Mouse (Mus musculus) neural tube, embryonic 10.5 days (tissue): ENCODE measurements at regions not wholly inside any gene's neighbourhood (a gene's known extent, or its start where the extent isn't known, plus 50 kb on each side); places are given as distances from the start of the nearest gene placed in this dataset.
"Not testable (repeated sequence)": the region's sequence is repeated elsewhere in the genome, so short reads cannot be mapped to it uniquely, and the experiment has no call there.

Experiments used
- DNase-seq: peaks from one replicate; pipeline ENCODE4 v3.0.0-alpha.2; 2017; ENCODE audit warnings: low spot score; ENCODE audit errors: extremely low spot score

GRCm38 (mm10) chr10:19491513-19492380 is 100.0 kb upstream of the Ifngr1 start:
- DNase-seq: peak; percentile 49

- DNase-seq: no peak
Observed at GRCm38 (mm10) chr10:19494461-19495105, 97.2 kb upstream of the Ifngr1 start.

DNA sequence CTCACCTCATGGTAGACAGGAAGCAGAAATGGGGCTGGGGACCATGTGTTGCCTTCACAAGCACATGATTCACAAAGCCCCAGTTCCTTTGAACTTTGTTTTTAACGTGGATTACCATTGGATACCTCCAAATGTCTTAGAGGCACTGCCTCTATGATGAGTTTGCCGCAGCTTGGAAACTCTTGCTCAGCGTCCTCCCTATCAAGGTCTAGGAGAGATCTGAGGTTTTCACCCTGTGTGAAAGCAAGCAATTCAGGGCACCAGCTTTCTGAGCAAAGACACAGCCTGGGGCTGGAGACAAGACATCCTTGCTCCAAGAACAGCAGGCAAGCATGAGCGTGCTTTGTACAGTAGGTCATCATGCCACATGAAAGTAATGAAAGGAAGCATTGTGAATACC is 93.6 kb upstream of the Ifngr1 start:
- DNase-seq: no peak

- no peak for DNase-seq
Observed at GRCm38 (mm10) chr10:19502874-19503273, 88.9 kb upstream of the Ifngr1 start.

GRCm38 (mm10) chr10:19503846-19504765 is 87.6 kb upstream of the Ifngr1 start:
- DNase-seq: no peak

DNA sequence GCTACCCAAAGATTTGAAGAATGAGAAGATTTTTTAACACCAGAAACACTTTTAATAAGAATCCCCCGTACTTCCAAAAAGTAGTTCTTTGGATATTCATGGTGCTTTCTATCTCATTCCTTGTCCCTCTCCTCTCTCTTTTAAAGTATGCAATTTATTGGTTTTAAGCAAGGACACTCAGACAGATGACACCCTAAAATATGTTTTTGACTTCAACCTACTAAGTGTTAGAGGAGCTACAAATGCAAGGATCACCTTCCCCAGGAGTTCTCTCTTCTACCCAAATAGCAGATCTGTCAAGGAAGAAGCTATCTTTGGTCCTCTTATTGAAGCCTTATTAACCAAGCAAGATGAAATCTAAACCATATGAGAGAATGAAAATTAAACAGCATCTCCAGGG is 86.6 kb upstream of the Ifngr1 start:
- DNase-seq: no peak

DNA sequence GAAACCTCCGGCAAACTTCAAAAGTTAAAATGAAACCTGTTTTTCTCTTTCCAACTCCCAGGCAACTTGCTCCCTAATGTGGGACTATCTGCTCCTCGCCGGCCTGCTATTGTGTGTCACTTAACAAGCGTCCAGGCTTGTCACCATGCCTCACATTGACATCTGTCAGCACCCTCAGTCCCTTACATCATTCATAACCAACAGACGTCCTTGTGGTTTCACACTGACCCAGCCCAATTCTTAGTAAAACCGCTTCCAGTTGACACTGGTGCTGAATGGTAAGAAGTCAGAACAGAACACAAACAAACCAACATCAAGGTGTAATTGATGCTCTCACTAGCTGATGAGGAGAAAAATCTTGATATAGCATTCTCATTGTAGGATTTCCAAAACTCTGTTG is 85.8 kb upstream of the Ifngr1 start:
- no peak for DNase-seq

DNA sequence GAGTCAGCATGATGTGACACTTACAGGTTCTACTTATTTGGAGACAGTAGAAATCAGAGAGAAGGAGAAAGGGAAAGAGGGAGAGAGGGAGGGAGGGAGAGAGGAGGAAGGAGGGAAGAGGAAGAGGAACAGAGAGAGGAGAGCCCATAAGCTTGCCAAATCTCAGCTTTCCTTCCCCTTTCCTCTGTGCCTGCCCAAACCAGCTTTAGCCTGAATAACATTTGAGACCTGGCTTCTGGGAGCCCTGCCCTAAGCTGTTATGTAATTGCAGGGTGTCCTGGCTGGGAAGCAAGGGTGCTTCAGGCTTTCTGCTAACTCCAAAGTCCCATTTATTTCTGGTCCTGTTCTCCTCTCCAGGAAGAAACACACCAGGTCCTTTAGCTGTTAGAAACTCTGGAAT is 85.3 kb upstream of the Ifngr1 start:
- no peak for DNase-seq

- no peak for DNase-seq
Observed at GRCm38 (mm10) chr10:19508221-19508745, 83.5 kb upstream of the Ifngr1 start.

GRCm38 (mm10) chr10:19510047-19510446 is 81.7 kb upstream of the Ifngr1 start:
- DNase-seq: no peak

- not testable (repeated sequence) for DNase-seq
Observed at GRCm38 (mm10) chr10:19514366-19514765, 77.4 kb upstream of the Ifngr1 start.

DNA sequence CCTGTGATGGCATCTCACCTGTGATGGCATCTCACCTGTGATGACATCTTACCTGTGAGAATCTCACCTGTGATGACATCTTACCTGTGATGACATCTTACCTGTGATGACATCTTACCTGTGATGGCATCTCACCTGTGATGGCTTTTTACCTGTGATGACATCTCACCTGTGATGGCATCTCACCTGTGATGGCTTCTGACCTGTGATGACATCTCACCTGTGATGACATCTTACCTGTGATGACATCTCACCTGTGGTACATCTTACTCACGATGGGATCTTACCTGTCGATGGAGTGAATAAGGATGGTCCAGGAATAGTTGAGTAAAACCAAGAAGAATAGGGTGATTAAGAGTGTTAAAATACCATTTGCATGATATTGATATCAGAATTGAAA is 76.9 kb upstream of the Ifngr1 start:
- DNase-seq: no peak

GRCm38 (mm10) chr10:19516011-19516410 is 75.7 kb upstream of the Ifngr1 start:
- DNase-seq: no peak

DNA sequence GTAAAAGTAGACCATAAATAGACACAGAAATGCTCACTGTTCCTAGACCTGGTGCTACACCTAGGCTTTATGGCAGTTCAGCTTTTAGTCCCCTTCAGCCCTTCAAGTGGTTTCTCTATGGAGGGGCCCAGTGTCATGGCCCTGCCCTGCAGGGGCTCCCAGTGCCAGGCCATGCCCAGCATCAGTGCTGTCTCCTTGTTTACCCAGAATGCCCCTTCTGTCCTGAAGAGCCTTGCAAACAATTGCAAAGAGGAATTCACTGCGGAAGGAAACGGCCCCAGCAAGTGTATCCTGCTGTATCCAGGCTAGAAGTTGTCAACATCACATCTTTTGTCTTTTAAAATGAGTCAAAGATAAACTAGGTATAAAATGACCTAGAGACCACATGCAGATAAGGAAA is 74.7 kb upstream of the Ifngr1 start:
- no peak for DNase-seq

DNA sequence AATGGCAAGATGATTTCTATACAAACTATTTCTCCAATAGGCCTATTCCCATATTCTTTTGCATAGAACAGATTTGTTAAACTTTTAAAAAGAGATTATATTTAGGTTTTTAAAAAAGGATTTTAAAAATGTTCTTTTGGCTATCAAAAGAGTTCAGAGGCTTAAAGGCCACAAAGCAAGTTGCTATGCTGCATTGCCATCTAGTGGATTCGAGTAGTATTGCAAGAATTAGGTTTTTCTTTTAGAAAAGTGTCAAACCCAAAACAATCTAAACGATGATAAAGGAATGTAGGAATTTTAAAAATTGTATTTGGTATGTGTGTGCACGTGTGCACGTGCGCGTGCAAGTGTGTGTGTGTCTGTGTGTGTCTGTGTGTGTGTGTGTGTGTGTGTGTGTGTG is 73.0 kb upstream of the Ifngr1 start:
- peak; percentile 17 for DNase-seq

- DNase-seq: no peak
Observed at GRCm38 (mm10) chr10:19522198-19522597, 69.6 kb upstream of the Ifngr1 start.

DNA sequence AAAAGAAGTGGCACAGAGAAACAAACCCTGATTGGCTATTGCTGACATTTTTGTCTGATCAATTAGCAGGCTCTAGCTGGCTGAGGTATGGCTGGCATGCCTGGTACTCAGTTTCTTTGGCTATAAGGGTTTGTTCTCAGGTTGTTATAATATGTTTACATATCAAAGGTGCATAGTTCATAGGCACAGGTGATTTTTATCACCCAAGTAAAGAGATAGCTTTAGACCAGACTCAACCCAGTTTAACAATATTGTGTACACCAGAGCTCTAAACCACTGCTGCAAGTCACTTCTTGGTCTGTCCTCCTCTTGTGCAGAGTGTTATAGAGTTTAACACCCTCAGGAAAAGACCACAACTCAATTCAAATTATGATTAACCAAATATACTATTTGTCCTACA is 65.8 kb upstream of the Ifngr1 start:
- DNase-seq: no peak

- DNase-seq: no peak
Observed at GRCm38 (mm10) chr10:19526353-19526752, 65.4 kb upstream of the Ifngr1 start.

GRCm38 (mm10) chr10:19529655-19530054 is 62.1 kb upstream of the Ifngr1 start:
- DNase-seq: no peak

DNA sequence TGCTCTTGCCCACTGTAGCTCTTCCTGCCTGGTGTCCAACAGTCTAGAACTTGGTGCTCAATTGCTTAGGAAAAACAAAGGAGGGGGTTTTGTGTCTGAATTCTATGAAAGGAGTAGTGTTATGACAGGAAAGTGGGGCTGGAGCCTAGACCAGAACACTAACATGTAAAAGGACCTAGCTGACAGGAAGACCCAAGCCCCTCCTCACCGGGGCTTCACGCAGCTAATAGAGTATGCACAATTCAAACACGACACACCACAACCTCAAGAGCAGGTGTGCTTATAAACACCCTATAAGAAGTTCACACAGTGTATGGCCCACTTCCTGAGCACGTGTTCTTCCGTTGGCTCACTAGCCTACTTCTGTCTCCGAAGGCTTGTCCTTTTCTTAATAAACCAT is 61.7 kb upstream of the Ifngr1 start:
- DNase-seq: no peak

DNA sequence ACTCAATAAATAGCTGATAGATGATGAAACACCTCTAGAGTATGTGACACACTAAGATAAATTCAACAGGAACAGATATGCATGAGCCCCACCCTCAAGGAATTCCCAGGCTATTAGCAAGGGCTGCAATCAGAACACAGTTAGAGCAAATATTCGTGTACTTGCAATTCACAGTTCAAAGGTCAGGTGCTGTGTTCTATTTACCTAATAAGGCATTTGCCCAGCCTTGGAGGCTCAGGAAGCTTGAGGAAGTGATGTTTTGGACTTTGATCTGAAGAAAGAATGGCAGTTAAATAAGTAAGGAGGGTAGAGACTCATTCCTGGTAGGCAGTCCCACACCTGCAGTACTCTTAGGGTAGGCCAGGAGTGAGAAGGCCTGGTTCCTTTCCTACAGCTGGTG is 60.3 kb upstream of the Ifngr1 start:
- no peak for DNase-seq

- no peak for DNase-seq
Observed at GRCm38 (mm10) chr10:19532790-19533189, 59.0 kb upstream of the Ifngr1 start.
